Mouse (Mus musculus): ENCODE data around the gene Prr15l. TPM values are rescaled to one million over a fixed set of nuclear protein-coding genes. Genes with fewer than 3 reads are reported as not detected.

Gene Prr15l
- polyA plus RNA-seq (2017; shearing (Covaris generic)): 0.48 TPM

GRCm38 (mm10) chr11:96928088-96928487, at the start of gene Prr15l:
Gene Prr15l (plus strand): TSS chr11:96928104.

DNA sequence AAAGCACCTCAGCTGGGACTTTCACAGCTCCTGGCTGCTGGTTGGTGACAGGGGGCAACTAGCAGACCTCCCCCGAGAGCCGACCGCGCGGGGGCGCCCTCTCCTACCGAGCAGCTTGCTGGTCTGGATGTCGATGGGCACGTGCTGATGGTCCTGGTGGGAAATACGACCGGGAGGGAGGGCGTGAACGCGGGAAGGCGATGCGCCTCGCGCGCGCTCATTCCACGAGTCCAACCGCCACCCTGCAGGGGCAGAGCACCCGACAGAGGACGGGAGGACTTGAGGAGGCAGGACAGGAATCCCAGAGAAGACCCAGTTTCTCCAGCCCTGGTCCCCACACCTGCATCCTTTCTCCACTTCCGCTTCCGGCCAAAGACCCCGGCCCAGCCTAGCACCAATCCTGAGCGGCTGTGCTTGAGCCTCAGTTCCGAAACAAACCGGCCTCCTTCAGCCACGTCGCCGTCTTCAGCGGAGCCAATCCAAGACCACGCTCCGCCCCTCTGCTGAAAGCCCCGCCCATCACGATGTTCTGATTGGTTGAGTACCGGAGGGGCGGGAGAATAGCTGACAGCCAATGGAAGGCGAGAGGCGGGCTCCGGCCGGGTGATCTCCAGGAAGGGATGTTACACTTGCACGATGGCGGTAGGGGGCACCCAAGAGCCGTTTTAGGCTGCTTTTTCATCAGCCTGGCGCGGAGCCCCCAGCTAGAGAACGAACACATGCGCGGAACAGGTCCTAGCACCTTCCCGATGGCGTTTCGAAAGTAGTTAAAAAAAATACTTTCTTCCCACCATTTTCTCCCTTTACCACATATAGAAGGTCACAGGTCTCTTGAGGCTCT, 11.6 kb upstream of the Prr15l start, which contains the start of gene Cdk5rap3:
Gene Cdk5rap3, minus strand, starts transcription at position 453 of the 841 bp plus-strand sequence.

DNA sequence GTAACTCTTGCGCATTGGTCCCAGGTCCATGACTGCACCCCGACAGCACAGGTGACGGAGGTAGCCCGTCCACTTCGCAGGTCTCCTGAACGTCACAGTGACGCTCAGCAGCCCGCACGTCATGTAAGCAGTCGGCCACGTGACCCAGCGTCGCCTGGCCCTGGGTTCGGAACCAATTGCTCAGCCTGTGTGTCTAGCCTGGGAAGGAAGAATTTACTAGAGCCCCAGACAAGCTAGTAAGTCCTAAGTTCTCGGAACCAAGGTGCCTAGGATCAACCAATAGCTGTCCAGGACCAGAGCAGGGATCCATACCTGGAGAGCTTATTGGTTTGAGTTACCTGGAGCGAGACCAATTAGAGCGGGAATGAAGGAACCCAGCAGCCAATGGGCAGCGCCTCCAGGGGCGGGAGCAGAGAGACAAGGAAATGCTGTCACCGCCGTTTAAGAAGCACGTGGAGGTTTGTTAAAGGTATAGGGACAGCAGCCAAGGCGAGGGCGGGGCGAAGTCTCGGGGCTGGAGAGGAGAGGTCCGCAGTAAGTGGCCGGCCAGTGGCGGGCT, 15.9 kb downstream of the Prr15l start, which contains the start of gene Pnpo:
Gene Pnpo, minus strand, starts transcription at position 241 of the 559 bp plus-strand sequence.

GRCm38 (mm10) chr11:96982859-96983258, 55.0 kb downstream of the Prr15l start, which contains the start of gene Sp2:
Gene Sp2 (minus strand): TSS chr11:96982959.

Other genes with a start within 250 kb of the Prr15l start
- 31.4 TPM for gene Snx11, start 150.5 kb upstream of the Prr15l start, polyA plus RNA-seq (2017; shearing (Covaris generic))
- gene Cbx1, start 139.0 kb upstream of the Prr15l start, polyA plus RNA-seq (2017; shearing (Covaris generic)): 39.7 TPM
- 47.4 TPM for gene Nfe2l1, start 98.1 kb upstream of the Prr15l start, polyA plus RNA-seq (2017; shearing (Covaris generic))
- gene Copz2, start 78.2 kb upstream of the Prr15l start, polyA plus RNA-seq (2017; shearing (Covaris generic)): not detected
- 109 TPM for gene Cdk5rap3, start 11.6 kb upstream of the Prr15l start, polyA plus RNA-seq (2017; shearing (Covaris generic))
- gene Pnpo, start 15.9 kb downstream of the Prr15l start, polyA plus RNA-seq (2017; shearing (Covaris generic)): 51.3 TPM
- 78.8 TPM for gene Sp2, start 54.9 kb downstream of the Prr15l start, polyA plus RNA-seq (2017; shearing (Covaris generic))
- gene Sp6, start 85.3 kb downstream of the Prr15l start, polyA plus RNA-seq (2017; shearing (Covaris generic)): 2.9 TPM
- gene Scrn2, start 101.8 kb downstream of the Prr15l start, polyA plus RNA-seq (2017; shearing (Covaris generic)): 16.8 TPM
- gene Lrrc46, start 113.3 kb downstream of the Prr15l start, polyA plus RNA-seq (2017; shearing (Covaris generic)): not detected
- 87.8 TPM for gene Mrpl10, start 113.5 kb downstream of the Prr15l start, polyA plus RNA-seq (2017; shearing (Covaris generic))
- 43.3 TPM for gene Osbpl7, start 122.5 kb downstream of the Prr15l start, polyA plus RNA-seq (2017; shearing (Covaris generic))
- gene Tbx21, start 187.2 kb downstream of the Prr15l start, polyA plus RNA-seq (2017; shearing (Covaris generic)): 3.8 TPM
- 0.09 TPM for gene Tbkbp1, start 223.4 kb downstream of the Prr15l start, polyA plus RNA-seq (2017; shearing (Covaris generic))

All from CD4-positive, CD25-positive, alpha-beta regulatory T cell, adult 9 weeks (primary cell).